Mouse (Mus musculus) spleen, embryonic (tissue): Measurements from ENCODE around the gene Cdh24.

Experiments used
- CTCF ChIA-PET: fragments of 350-600 bp; sonication (Branson Sonifier 250); formaldehyde crosslinking; loops from one replicate; lab custom pipeline; 2022; lab: Charles Lee

The Cdh24 gene

DNA sequence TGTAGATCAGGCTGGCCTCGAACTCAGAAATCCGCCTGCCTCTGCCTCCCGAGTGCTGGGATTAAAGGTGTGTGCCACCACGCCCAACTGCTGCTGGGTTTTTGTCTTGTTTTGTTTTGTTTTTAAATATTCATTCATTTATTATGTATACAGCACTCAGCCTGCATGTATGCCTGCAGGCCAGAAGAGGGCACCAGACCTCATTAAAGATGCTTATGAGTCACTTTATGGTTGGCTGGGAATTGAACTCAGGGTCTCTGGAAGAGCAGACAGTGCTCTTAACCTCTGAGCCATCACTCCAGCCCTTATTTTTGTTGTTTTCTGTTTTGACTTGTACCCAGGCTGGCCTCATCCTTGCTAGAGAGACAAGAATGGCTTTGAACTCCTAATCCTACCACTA lies 31.2 kb downstream of the Cdh24 start:
- CTCF ChIA-PET, result no interaction called here

DNA sequence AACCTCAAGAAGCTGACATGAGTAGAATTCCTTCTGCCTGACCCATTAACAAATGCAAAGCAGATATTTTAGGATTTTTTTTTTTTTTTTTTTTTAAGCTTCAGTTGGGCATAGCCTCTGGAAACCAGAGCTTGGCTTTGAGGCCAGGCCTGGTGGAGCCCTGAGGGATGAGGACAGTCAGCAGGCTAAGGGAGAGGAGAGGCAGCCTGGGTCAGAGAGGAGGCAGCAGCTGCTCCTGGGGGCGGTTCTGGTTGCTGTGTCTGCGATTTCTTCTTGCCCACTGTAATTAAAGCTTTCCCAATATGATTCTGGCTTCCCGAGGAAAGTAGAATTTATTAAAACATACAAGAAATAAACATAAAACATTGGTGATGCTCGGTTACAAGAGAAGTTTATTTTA lies 31.9 kb downstream of the Cdh24 start:
- CTCF ChIA-PET, result interaction anchor here (0.6 kb wide), 1 partner anchor 1267 kb away, joined by 4 read pairs; no protein-coding TSS in a partner anchor

DNA sequence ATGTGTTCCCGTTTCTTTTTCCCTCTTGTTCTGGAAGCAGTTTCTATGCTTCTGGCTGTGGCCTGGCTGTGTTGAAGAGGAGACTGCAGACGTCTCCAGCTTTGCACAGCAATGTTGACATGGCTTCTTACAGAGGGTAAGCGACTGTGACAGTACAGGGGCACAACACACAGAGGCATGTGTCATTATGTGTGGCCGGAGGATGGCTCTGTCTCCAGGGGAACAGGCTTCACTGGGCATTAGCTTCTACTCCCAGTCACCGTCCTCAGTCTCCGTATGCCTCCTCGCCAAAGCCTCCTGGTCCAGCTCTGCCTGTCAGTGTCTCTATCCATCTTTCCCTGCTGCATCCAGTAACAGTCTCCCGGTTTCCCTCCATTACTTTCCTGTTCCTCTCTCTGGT lies 33.9 kb downstream of the Cdh24 start:
- CTCF ChIA-PET, result interaction anchor here (0.8 to 1.1 kb wide), 2 partner anchors 10 to 28 kb away, joined by 3 read pairs; no protein-coding TSS in a partner anchor

DNA sequence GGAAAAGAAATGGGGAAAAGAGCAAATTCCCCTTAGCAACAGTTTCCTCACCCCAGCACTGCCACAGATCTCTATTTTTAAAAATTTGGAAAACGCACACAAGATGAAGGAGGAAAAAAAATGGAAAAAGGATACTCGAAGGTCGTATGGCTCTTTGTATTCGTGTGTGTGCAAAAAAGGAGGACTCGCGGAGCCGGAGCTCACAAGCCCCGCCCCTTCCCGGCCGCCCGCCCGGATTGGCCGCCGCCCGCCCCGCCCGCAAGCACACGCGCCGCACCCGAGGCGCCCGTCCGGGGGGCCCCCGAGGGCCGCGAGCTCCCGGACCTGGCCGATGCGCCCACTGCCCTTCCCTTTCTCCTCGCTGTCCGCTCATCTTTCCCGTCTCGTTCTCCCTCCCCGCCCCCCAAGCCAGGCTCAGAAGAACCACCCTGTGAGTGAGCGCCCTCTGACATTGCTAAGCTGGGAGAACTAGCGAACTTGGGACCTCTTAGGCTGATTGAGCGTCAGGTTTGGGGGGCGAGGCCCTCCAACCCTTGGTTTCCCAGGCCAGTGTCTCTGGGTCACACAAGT lies 35.3 kb downstream of the Cdh24 start, which contains the start of gene 4931414P19Rik:
4931414P19Rik (minus strand) TSS at position 242 of the 570 bp plus-strand sequence.
- CTCF ChIA-PET, result no interaction called here

DNA sequence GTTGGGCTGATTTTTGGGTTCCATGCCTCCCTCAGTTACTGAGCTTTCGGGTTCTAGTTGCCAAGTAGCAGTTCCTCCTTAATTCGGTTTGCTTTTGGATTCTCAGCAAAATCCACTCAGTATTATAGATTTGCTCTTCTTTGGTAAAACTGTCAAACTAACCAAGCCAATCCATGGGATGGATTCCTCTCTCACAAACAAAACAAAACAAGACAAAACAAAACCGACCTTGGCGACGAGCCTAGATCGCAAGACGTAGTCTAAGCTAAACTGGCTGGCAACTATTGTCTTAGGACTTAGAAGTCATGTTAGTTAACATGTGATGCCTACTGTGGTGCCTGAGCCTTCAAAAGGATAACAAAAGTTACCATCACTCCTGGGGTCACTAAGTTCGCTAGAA lies 37.5 kb downstream of the Cdh24 start:
- CTCF ChIA-PET, result interaction anchor here (0.7 kb wide), 1 partner anchor 280 kb away, joined by 4 read pairs; no protein-coding TSS in a partner anchor

DNA sequence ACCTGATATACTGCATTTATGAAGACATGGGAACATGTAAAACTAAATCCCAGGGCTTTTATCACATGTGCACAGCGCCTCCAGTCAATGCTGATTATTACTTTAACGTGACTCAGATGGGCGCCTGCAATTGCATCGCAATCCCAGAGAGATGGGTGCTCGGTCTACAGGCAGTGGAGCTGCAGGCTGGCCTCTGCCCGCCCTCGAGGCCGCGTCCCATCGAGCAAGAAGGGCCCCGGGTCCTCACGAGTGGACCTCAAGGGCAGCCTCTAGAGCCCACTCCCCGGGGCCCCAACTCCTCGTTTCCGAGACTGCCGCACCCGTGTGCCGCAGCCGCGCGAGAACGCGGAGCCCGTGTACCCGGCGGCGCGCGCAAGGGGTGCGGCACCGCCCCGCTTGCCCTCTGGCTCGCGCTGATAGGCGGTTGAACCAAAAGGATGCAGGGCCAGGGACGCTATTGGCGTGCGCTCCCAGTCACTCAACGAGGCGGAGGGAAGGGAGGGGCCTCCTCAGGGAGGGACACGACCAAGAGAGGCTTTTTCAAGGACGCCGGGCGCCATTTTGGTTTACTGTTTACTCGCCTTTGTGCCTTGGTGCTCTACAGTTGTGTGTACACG lies 38.0 kb downstream of the Cdh24 start:
- CTCF ChIA-PET, result interaction anchor here (0.7 kb wide), 1 partner anchor 281 kb away, joined by 4 read pairs; no protein-coding TSS in a partner anchor

DNA sequence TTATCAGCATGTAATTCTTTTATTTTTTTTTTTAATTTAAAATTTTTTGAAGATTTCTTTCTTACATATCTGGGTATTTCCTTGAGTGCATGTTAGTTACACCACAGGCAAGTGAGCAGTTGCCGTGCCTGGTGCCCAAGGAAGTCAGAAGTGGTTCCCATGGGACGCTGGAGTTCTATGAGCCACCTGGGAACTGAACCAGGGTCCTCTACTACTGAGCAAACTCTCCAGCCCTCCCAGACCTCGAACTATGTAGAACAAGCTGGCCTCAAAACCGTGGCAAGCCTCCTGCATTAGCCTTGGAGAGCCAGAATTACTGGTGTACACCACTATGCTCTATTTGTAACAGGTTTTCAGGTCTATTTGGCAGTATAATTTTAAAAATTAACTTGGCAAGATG lies 38.6 kb downstream of the Cdh24 start:
- CTCF ChIA-PET, result no interaction called here

DNA sequence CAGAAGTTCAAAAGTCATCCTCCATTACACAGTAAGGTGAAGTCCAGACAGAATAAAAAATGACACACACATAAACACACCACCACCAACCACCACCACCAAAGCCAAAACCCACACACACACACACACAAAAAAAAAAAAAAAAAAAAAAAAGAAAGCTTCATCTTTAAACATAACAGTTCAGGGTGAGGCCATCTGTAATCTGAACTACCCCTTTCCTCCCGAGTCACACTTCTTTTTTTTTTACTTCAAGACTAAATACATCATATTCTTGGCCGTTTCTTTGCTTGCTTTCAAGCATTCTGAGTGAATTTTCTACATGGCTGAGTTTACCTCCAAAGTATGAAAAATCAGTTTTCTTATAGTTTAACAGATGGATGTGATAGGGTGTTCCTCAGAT lies 39.6 kb downstream of the Cdh24 start:
- CTCF ChIA-PET, result interaction anchor here (0.5 to 0.6 kb wide), 2 partner anchors 85 to 160 kb away, joined by 3 to 5 read pairs; no protein-coding TSS in a partner anchor

DNA sequence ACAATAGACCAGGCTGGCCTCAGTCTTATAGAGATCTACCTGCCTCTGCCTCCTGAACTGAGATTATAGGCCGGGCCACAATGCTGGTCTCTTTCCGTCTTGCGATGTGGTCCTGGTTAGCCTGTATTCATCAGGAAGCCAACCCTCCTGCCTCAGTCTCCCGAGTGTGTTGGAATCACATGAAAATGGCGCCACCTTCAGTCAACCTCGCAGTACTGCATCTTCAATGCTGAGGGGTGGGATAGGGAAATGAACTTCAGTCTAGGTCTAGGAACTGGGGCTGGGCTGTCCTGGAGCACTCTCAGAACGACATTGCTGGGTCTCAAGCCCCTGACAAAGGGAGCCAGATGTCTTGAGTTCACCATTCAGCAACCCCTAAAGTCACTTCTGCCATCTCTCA lies 44.1 kb downstream of the Cdh24 start:
- CTCF ChIA-PET, result interaction anchor here (0.9 kb wide), 1 partner anchor 10 kb away, joined by 3 read pairs; no protein-coding TSS in a partner anchor

DNA sequence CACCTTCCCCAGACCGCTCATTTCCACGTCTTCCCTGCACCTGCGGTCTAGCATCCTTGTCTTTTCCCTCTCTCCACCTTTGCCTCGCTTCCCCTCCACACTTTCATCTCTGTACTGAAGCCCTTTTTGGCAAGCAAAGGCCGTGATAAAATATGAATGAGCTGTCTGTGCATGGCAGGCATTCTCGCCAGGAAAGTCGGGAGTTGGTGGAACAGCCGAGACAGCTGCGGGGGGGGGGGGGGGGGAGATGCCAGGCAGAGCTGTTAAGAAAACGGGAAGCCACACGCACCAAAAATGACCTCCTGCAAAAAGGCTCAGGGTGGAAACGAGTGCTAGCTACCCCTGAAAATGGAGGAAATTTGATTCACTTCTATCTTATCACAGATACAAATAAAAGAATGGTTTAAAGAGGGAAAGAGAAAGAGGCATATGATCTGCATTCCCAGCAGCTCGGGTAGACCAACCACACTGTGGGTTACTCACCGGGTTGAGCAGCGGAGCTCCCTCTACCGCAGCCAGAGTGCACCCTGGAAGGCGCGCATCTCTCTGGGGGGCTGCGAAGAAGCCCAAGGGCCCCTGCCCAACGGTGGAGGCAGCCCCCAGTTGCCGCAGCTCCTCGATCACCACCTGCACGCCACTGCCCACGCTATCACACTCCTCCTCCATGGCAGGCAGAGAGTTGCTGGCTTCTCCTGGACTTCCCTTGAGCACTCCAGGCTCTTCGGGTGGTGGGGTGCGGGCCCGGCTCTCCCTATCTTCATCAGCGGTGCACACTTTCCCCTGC lies 46.3 kb downstream of the Cdh24 start:
- CTCF ChIA-PET, result interaction anchor here (0.5 to 0.8 kb wide), 2 partner anchors 30 to 138 kb away, joined by 4 to 8 read pairs; no protein-coding TSS in a partner anchor

DNA sequence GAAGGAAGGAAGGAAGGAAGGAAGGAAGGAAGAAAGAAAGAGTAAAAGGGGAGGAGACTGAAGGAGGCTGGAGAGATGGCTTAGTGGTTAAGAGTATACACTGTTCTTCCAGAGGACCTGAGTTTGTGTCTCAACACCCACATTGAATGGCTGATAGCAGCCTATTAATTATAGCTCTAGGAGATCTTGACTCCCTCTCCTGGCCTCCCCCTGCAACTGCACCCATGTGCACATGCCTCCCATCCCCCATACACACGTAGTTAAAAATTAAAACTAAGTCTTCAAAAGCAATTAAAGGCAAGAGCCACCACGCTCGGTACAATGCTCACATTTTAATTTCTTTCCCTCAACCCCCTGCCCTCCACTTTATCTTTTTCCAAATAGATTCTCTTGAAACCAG lies 47.1 kb downstream of the Cdh24 start:
- CTCF ChIA-PET, result interaction anchor here (0.5 to 0.7 kb wide), 2 partner anchors 138 to 335 kb away, joined by 3 to 8 read pairs; no protein-coding TSS in a partner anchor

DNA sequence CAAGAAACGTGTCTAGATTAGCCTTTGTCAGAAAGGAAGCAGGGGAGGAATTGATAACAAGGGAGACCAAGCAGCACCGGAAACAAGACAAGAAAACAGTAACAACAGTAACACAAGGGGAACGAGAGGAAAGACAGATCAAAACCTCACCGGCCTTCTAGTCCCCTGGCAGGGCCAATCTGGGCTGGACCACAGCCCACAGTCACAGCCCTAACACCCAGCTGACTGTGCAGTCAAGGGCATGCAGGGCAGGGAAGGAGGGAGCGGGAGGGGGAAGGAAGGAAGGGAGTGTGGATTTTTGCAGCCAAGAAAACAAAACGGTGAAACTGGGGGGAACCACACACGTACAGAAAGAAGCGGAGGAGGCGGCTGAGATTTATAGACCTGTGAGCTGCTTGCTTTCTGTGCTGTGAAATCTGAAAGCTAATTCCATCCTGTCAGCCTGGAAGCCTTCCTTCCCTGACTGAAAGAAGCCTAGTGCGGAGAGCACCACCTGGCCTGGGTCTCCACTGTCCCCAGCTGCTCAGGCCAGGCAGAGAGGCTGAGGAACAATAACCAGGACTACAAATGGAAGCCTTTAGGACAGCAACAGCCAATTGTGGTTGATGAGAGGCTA lies 48.7 kb downstream of the Cdh24 start:
- CTCF ChIA-PET, result interaction anchor here (0.6 to 1.0 kb wide), 2 partner anchors 9 to 16 kb away, joined by 3 read pairs; no protein-coding TSS in a partner anchor

DNA sequence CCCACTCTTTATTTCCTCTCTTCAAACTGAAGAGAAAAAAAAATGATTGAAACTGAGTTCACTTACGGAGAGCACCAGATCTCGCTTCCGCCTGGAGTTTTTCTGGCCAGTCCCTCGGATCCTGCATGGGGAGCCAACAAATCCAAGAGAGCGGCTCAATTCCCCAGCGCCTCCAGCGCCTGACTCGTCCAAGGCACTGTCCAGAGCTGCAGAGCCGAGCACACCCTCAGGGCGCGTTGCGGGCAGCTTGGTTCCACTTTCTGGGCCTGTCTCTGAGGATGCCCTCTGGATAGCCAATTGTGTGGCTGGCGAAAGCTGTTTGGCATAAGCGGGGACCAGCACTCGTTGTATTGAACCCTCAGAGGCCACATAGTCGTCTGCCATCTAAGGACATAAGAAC lies 50.1 kb downstream of the Cdh24 start:
- CTCF ChIA-PET, result no interaction called here

DNA sequence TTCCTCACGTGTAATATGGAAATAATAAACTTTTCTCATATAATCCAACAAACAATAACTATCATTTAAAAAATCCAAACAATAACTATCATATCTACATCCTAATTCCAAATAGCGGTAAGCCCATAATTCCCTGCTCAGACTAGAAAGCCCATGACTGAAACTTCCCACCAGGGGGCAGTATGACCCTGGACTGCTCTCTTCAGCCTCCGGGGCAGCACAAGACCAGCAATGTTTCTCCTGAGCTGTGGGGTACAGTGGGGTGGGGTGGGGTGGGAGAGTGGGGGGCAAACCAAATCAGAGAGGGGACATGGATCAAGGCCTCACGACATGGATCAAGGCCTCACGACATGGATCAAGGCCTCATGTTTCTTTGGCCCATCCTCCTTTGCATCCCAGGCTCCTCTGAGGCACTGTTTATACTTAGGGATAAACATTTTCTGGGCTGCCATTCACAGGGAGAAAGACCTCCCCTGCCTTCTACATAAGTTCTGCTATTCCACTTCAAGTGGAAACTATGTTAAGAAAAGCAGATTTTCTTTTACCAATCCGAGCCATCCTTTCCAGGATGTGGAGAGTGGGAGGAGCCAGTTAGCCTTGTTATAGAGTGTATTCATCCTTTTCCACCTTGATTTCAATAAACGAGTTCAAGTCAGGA lies 57.4 kb downstream of the Cdh24 start:
- CTCF ChIA-PET, result interaction anchor here (0.6 to 0.7 kb wide), 2 partner anchors 9 to 58 kb away, joined by 3 to 6 read pairs; no protein-coding TSS in a partner anchor

DNA sequence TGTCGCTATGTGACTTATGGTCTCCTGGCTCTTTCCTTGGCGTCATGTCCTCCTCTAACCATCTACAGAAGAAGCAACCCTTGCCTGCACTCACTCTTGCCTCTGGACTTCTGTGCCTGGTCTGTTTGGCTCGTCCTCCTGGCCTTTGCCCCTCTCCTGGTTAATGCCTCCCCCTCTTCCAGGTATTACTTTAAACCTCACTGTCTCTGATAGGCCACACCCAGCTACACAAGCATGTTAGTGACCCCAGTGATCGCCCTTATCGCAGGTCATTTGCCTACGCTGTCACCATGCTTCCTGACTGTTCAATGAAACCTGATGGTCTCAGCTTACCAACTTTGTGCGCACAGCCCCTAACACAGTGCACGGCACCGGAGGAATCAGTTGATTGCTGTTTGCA lies 58.6 kb downstream of the Cdh24 start:
- CTCF ChIA-PET, result no interaction called here
